Mouse (Mus musculus): ENCODE results near the gene Trim59.

DNA sequence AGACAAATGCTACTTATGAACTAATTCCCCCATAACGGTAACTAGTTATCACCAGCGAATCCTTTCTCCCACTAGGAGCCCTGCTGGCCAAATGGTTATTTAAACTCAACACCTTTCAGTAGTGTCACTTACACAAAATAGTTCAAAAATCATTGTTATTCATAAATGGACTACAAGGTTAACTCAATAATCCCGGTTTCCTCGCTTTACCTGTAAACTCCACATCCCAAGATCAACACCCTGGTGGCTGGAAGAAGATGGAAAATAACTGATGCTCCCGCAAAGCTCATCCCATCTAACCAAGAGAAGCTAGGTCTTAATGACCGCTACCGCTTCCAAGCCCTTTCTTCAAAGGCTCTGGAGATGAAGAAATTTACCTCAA, 40.5 kb downstream of the Trim59 start:
- TF ChIP-seq POLR2A (IDR thresholded peaks at IDR 0.05; ENCODE audit: insufficient read depth, low read depth, low read length) (no peak), EP300 (IDR thresholded peaks at IDR 0.05; ENCODE audit: insufficient read depth, low read depth, low read length) (no peak)

Measured in heart, adult 2 months (tissue).